Mouse (Mus musculus) lung, postnatal 0 days (tissue): ENCODE results near the gene Rabif. TPM values are rescaled to one million over a fixed set of nuclear protein-coding genes. Genes with fewer than 3 reads are reported as not detected.

Source experiments
- ATAC-seq: fragments of 200-750 bp; cut with Nextera tagmentation; 2 replicates; pipeline ENCODE4 v1.8.0; 2017; ENCODE audit warnings: moderate library complexity
- DNase-seq: peaks from one replicate; pipeline ENCODE4 v3.0.0-alpha.2; 2016; ENCODE audit warnings: low spot score
- H3K27ac ChIP-seq: fragments of 300-500 bp; sonication (generic); 2 replicates; pipeline ENCODE4 v1.5.1; 2014; ENCODE audit warnings: antibody characterized with exemption, mild to moderate bottlenecking, low read length, mixed read lengths
- H3K27me3 ChIP-seq: fragments of 300-500 bp; sonication (generic); replicated peaks from 2 replicates; pipeline ENCODE4 v1.6.1; 2014; ENCODE audit warnings: low read length, mixed read lengths; ENCODE audit not compliant: insufficient read depth
- H3K36me3 ChIP-seq: fragments of 300-500 bp; sonication (generic); 2 replicates; pipeline ENCODE4 v1.6.1; 2014; ENCODE audit warnings: low read length, mixed read lengths; ENCODE audit not compliant: insufficient read depth
- H3K4me1 ChIP-seq: fragments of 300-500 bp; sonication (generic); 2 replicates; pipeline ENCODE4 v1.6.1; 2014; ENCODE audit warnings: antibody characterized with exemption, low read depth, low read length, mixed read lengths; ENCODE audit not compliant: insufficient read depth
- H3K4me2 ChIP-seq: fragments of 300-500 bp; sonication (generic); replicated peaks from 2 replicates; pipeline ENCODE4 v1.6.1; 2014; ENCODE audit warnings: low read depth, mild to moderate bottlenecking, low read length, moderate library complexity, mixed read lengths
- H3K4me3 ChIP-seq: fragments of 300-500 bp; sonication (generic); 2 replicates; pipeline ENCODE4 v1.5.1; 2014; ENCODE audit warnings: low read depth, low read length
- H3K9ac ChIP-seq: fragments of 300-500 bp; sonication (generic); replicated peaks from 2 replicates; pipeline ENCODE4 v1.6.1; 2014; ENCODE audit warnings: low read depth, mild to moderate bottlenecking
- H3K9me3 ChIP-seq: fragments of 300-500 bp; sonication (generic); 2 replicates; pipeline ENCODE4 v1.6.1; 2016; ENCODE audit warnings: low read length, mixed read lengths
- CTCF ChIP-seq: IDR thresholded peaks from 2 replicates; pipeline ENCODE4 v1.5.1; 2016; ENCODE audit warnings: antibody characterized with exemption, mild to moderate bottlenecking
- EP300 ChIP-seq: IDR thresholded peaks from 2 replicates; pipeline ENCODE4 v1.6.1; 2016; ENCODE audit warnings: antibody characterized with exemption, mild to moderate bottlenecking, control low read depth
- WGBS: fragments of 180-500 bp; shearing (Covaris S2); extraction: QIAGEN DNeasy Blood & Tissue Kit; methylation state at CpG from one replicate; pipeline ENCODE4 v1.1.7; 2014; 5-methylcytosine and 5-hydroxymethylcytosine counted together
- polyA plus RNA-seq: library from polyadenylated mRNA; unstranded; fragments of >200 nt; fragmentation: Nextera tagmentation; extraction: Ambion mirVana; gene quantifications from 2 replicates; pipeline ENCODE4 v1.2.1, GENCODE M21; 2015

The Rabif gene
- polyA plus RNA-seq, 1 experiment from 2014 or later, result 29.1 TPM

GRCm38 (mm10) chr1:134535513-134535912, 41.1 kb downstream of the Rabif start:
- no peaks in the 10 kb centered on the region for H3K27me3 ChIP-seq
- DNase-seq (no peak), ATAC-seq (no peak)
- WGBS, result 75% methylated on average over 3 of the region's 3 CpGs
- H3K4me3 ChIP-seq, result no peak overlapping the region
- H3K9ac ChIP-seq, result no peak overlapping the region
- H3K9me3 ChIP-seq, result no peaks in the 10 kb centered on the region
- no peak overlapping the region for H3K4me2 ChIP-seq
- H3K4me1 ChIP-seq, result no peaks in the 10 kb centered on the region
- H3K36me3 ChIP-seq, result no peaks in the 10 kb centered on the region
- no peak for TF ChIP-seq CTCF
- no peak for TF ChIP-seq EP300
- H3K27ac ChIP-seq, result no peak overlapping the region

GRCm38 (mm10) chr1:134540610-134541009, 46.2 kb downstream of the Rabif start:
- Histone ChIP-seq H3K4me3 (no peak overlapping the region), H3K9ac (no peak overlapping the region), H3K4me2 (no peak overlapping the region), H3K4me1 (no peaks in the 10 kb centered on the region), H3K36me3 (no peaks in the 10 kb centered on the region), H3K27me3 (no peaks in the 10 kb centered on the region), H3K27ac (no peak overlapping the region), H3K9me3 (no peaks in the 10 kb centered on the region)
- TF ChIP-seq CTCF (no peak), EP300 (no peak)
- no peak for ATAC-seq
- DNase-seq, result no peak
- WGBS, result 86% methylated on average over 10 of the region's 10 CpGs

- ATAC-seq, result no peak
- no peaks in the 10 kb centered on the region for H3K9me3 ChIP-seq
- no peaks in the 10 kb centered on the region for H3K27me3 ChIP-seq
- no peak for DNase-seq
- H3K4me3 ChIP-seq, result no peak overlapping the region
- 63% methylated on average over 4 of the region's 4 CpGs for WGBS
- H3K4me2 ChIP-seq, result no peak overlapping the region
- TF ChIP-seq EP300, result no peak
- TF ChIP-seq CTCF, result no peak
- no peak overlapping the region for H3K9ac ChIP-seq
- H3K4me1 ChIP-seq, result no peaks in the 10 kb centered on the region
- no peaks in the 10 kb centered on the region for H3K36me3 ChIP-seq
- no peak overlapping the region for H3K27ac ChIP-seq
Measured at GRCm38 (mm10) chr1:134548231-134548630, 53.8 kb downstream of the Rabif start.

GRCm38 (mm10) chr1:134549632-134550132, 55.2 kb downstream of the Rabif start, which contains the start of gene Mgat4e:
Mgat4e (minus strand) TSS chr1:134549682.
- DNase-seq (no peak), ATAC-seq (no peak)
- H3K9me3 ChIP-seq, result no peaks in the 10 kb centered on the region
- H3K4me3 ChIP-seq, result no peak within 1 kb of the TSS
- no peak within 1 kb of the TSS for H3K27ac ChIP-seq
- 48% methylated on average over 7 of the region's 7 CpGs for WGBS
- no peaks in the 10 kb centered on the region for H3K4me1 ChIP-seq
- H3K9ac ChIP-seq, result no peak within 1 kb of the TSS
- H3K27me3 ChIP-seq, result no peaks in the 10 kb centered on the region
- H3K36me3 ChIP-seq, result no peaks in the 10 kb centered on the region
- TF ChIP-seq CTCF (no peak), EP300 (no peak)
- H3K4me2 ChIP-seq, result no peak within 1 kb of the TSS

- DNase-seq (no peak), ATAC-seq (no peak)
- Histone ChIP-seq H3K4me2 (no peak overlapping the region), H3K9ac (no peak overlapping the region), H3K9me3 (no peaks in the 10 kb centered on the region), H3K27me3 (no peaks in the 10 kb centered on the region), H3K4me3 (no peak overlapping the region), H3K36me3 (no peaks in the 10 kb centered on the region), H3K4me1 (peaks cover 6% of the 10 kb centered on the region; the same call in 1 of the 2 replicates), H3K27ac (no peak overlapping the region)
- WGBS, result 79% methylated on average over 3 of the region's 3 CpGs
- no peak for TF ChIP-seq EP300
- no peak for TF ChIP-seq CTCF
Measured at GRCm38 (mm10) chr1:134551869-134552268, 57.4 kb downstream of the Rabif start.

- Histone ChIP-seq H3K36me3 (no peaks in the 10 kb centered on the region), H3K4me1 (peaks cover 6% of the 10 kb centered on the region; the same call in 1 of the 2 replicates)
- DNase-seq, result no peak
Measured at GRCm38 (mm10) chr1:134552396-134552795, 57.9 kb downstream of the Rabif start.

More at GRCm38 (mm10) chr1:134552396-134552795, 57.9 kb downstream of the Rabif start:
- 43% methylated on average over 3 of the region's 3 CpGs for WGBS
- Histone ChIP-seq H3K4me2 (no peak overlapping the region), H3K9me3 (no peaks in the 10 kb centered on the region), H3K27me3 (no peaks in the 10 kb centered on the region), H3K4me3 (no peak overlapping the region), H3K27ac (no peak overlapping the region), H3K9ac (no peak overlapping the region)
- no peak for TF ChIP-seq EP300
- no peak for TF ChIP-seq CTCF
- no peak for ATAC-seq
